Mouse (Mus musculus) hindbrain, embryonic 14.5 days (tissue): ENCODE data around the gene Pllp. TPM values are rescaled to one million over a fixed set of nuclear protein-coding genes. Genes with fewer than 3 reads are reported as not detected.

Experiments
- ATAC-seq: fragments of 200-750 bp; cut with Nextera tagmentation; 2 replicates; pipeline ENCODE4 v1.8.0; 2017; ENCODE audit warnings: moderate number of reproducible peaks, mild to moderate bottlenecking, moderate TSS enrichment, moderate library complexity; ENCODE audit not compliant: low FRiP score
- DNase-seq: peaks from one replicate; pipeline ENCODE4 v3.0.0-alpha.2; 2015; ENCODE audit warnings: low spot score
- H3K27ac ChIP-seq: fragments of 300-500 bp; sonication (generic); 2 replicates; pipeline ENCODE4 v1.5.1; 2014; ENCODE audit warnings: mild to moderate bottlenecking, moderate library complexity
- H3K27me3 ChIP-seq: fragments of 300-500 bp; sonication (generic); 2 replicates; pipeline ENCODE4 v1.6.1; 2014; ENCODE audit warnings: mild to moderate bottlenecking, low read length, mixed read lengths; ENCODE audit not compliant: control insufficient read depth, insufficient read depth
- H3K36me3 ChIP-seq: fragments of 300-500 bp; sonication (generic); replicated peaks from 2 replicates; pipeline ENCODE4 v1.6.1; 2014; ENCODE audit not compliant: control insufficient read depth, insufficient read depth
- H3K4me1 ChIP-seq: fragments of 300-500 bp; sonication (generic); replicated peaks from 2 replicates; pipeline ENCODE4 v1.6.1; 2014; ENCODE audit warnings: antibody characterized with exemption, low read length, mixed read lengths; ENCODE audit not compliant: control insufficient read depth, insufficient read depth
- H3K4me2 ChIP-seq: fragments of 300-500 bp; sonication (generic); replicated peaks from 2 replicates; pipeline ENCODE4 v1.6.1; 2014; ENCODE audit warnings: mild to moderate bottlenecking, moderate library complexity
- H3K4me3 ChIP-seq: fragments of 300-500 bp; sonication (generic); replicated peaks from 2 replicates; pipeline ENCODE4 v1.5.1; 2014; ENCODE audit warnings: mild to moderate bottlenecking, low read length
- H3K9ac ChIP-seq: fragments of 300-500 bp; sonication (generic); 2 replicates; pipeline ENCODE4 v1.6.1; 2014
- H3K9me3 ChIP-seq: fragments of 300-500 bp; sonication (generic); 2 replicates; pipeline ENCODE4 v1.6.1; 2016; ENCODE audit warnings: low read length; ENCODE audit not compliant: control insufficient read depth
- WGBS: fragments of 180-500 bp; shearing (Covaris S2); extraction: QIAGEN DNeasy Blood & Tissue Kit; methylation state at CpG from one replicate; pipeline ENCODE4 v1.1.7; 2014; 5-methylcytosine and 5-hydroxymethylcytosine counted together
- polyA plus RNA-seq: library from polyadenylated mRNA; unstranded; fragments of >200 nt; fragmentation: Nextera tagmentation; extraction: Ambion mirVana; gene quantifications from 2 replicates; pipeline ENCODE4 v1.2.1, GENCODE M21; 2014

The Pllp gene
- polyA plus RNA-seq, 1 experiment from 2014 or later, result 2.0 TPM

- peak overlapping the region; percentile 66 for H3K4me2 ChIP-seq
- H3K9me3 ChIP-seq, result no peaks in the 10 kb centered on the region
- H3K4me3 ChIP-seq, result peak overlapping the region; percentile 39
- whole genome bisulfite sequencing, result under 1% methylated on average over 31 of the region's 31 CpGs
- H3K36me3 ChIP-seq, result no peaks in the 10 kb centered on the region
- H3K27ac ChIP-seq, result no peak overlapping the region
- ATAC-seq (peak; percentile 35; the same call in 1 of the 2 replicates), DNase-seq (peak; percentile 30)
- peaks cover 9% of the 10 kb centered on the region for H3K4me1 ChIP-seq
- peaks cover 57% of the 10 kb centered on the region for H3K27me3 ChIP-seq
- peak overlapping the region; percentile 42; the same call in 1 of the 2 replicates for H3K9ac ChIP-seq
These were observed 611 bp downstream of the Pllp start for GRCm38 (mm10) chr8:94695341-94695993.

GRCm38 (mm10) chr8:94694701-94695100 lies 1.4 kb downstream of the Pllp start:
- Histone ChIP-seq H3K9ac (no peak overlapping the region), H3K9me3 (no peaks in the 10 kb centered on the region), H3K4me1 (peaks cover 9% of the 10 kb centered on the region), H3K4me2 (0 out of 2 replicates have a peak overlapping the region, but pooled peaks have one; percentile 66), H3K4me3 (no peak overlapping the region), H3K27me3 (peaks cover 57% of the 10 kb centered on the region), H3K27ac (no peak overlapping the region), H3K36me3 (no peaks in the 10 kb centered on the region)
- 4% methylated on average over 6 of the region's 6 CpGs for WGBS
- no peak for DNase-seq
- ATAC-seq, result no peak

- ATAC-seq (no peak), DNase-seq (no peak)
- Histone ChIP-seq H3K9me3 (no peaks in the 10 kb centered on the region), H3K36me3 (no peaks in the 10 kb centered on the region), H3K27ac (no peak overlapping the region), H3K27me3 (no peaks in the 10 kb centered on the region), H3K4me2 (no peak overlapping the region), H3K4me3 (no peak overlapping the region), H3K4me1 (no peaks in the 10 kb centered on the region), H3K9ac (no peak overlapping the region)
- WGBS, result 77% methylated on average over 9 of the region's 9 CpGs
These were observed 10.1 kb downstream of the Pllp start for GRCm38 (mm10) chr8:94685953-94686352.

- H3K36me3 ChIP-seq, result no peaks in the 10 kb centered on the region
- no peak overlapping the region for H3K4me2 ChIP-seq
- H3K27ac ChIP-seq, result no peak overlapping the region
- H3K4me1 ChIP-seq, result no peaks in the 10 kb centered on the region
- H3K9ac ChIP-seq, result no peak overlapping the region
- ATAC-seq, result no peak
- H3K9me3 ChIP-seq, result no peaks in the 10 kb centered on the region
- DNase-seq, result no peak
- H3K4me3 ChIP-seq, result no peak overlapping the region
- WGBS, result 65% methylated on average over 4 of the region's 4 CpGs
- H3K27me3 ChIP-seq, result no peaks in the 10 kb centered on the region
These were observed 11.8 kb downstream of the Pllp start for GRCm38 (mm10) chr8:94684287-94684686.

- Histone ChIP-seq H3K4me1 (no peaks in the 10 kb centered on the region), H3K9me3 (no peaks in the 10 kb centered on the region), H3K9ac (no peak overlapping the region), H3K4me2 (no peak overlapping the region), H3K36me3 (no peaks in the 10 kb centered on the region), H3K27ac (no peak overlapping the region), H3K27me3 (no peaks in the 10 kb centered on the region), H3K4me3 (no peak overlapping the region)
- WGBS, result 87% methylated on average over 16 of the region's 16 CpGs
- ATAC-seq, result no peak
- DNase-seq, result no peak
These were observed 13.2 kb downstream of the Pllp start for GRCm38 (mm10) chr8:94682732-94683524.

- peaks cover 1% of the 10 kb centered on the region; the same call in 1 of the 2 replicates for H3K36me3 ChIP-seq
- no peaks in the 10 kb centered on the region for H3K4me1 ChIP-seq
- H3K4me3 ChIP-seq, result no peak overlapping the region
- no peaks in the 10 kb centered on the region for H3K27me3 ChIP-seq
- WGBS, result 86% methylated on average over 3 of the region's 3 CpGs
- no peak overlapping the region for H3K27ac ChIP-seq
- DNase-seq (no peak), ATAC-seq (no peak)
- no peaks in the 10 kb centered on the region for H3K9me3 ChIP-seq
- H3K4me2 ChIP-seq, result no peak overlapping the region
- no peak overlapping the region for H3K9ac ChIP-seq
These were observed 15.7 kb downstream of the Pllp start for GRCm38 (mm10) chr8:94680414-94680813.

GRCm38 (mm10) chr8:94678582-94678981 lies 17.5 kb downstream of the Pllp start:
- peaks cover 19% of the 10 kb centered on the region for H3K36me3 ChIP-seq
- H3K9me3 ChIP-seq, result no peaks in the 10 kb centered on the region
- ATAC-seq (no peak), DNase-seq (no peak)
- no peak overlapping the region for H3K4me3 ChIP-seq
- H3K27ac ChIP-seq, result peak overlapping the region; percentile 46; the same call in 1 of the 2 replicates
- no peak overlapping the region for H3K9ac ChIP-seq
- no peak overlapping the region for H3K4me2 ChIP-seq
- 43% methylated on average over 9 of the region's 9 CpGs for WGBS
- H3K4me1 ChIP-seq, result no peaks in the 10 kb centered on the region
- H3K27me3 ChIP-seq, result no peaks in the 10 kb centered on the region

- ATAC-seq (no peak), DNase-seq (no peak)
- Histone ChIP-seq H3K9me3 (no peaks in the 10 kb centered on the region), H3K27me3 (no peaks in the 10 kb centered on the region), H3K27ac (no peak overlapping the region), H3K4me1 (no peaks in the 10 kb centered on the region), H3K9ac (no peak overlapping the region), H3K36me3 (peaks cover 45% of the 10 kb centered on the region), H3K4me2 (no peak overlapping the region), H3K4me3 (no peak overlapping the region)
- WGBS, result 84% methylated on average over 6 of the region's 6 CpGs
These were observed 20.2 kb downstream of the Pllp start for GRCm38 (mm10) chr8:94675923-94676322.

- no peak overlapping the region for H3K9ac ChIP-seq
- H3K4me2 ChIP-seq, result no peak overlapping the region
- no peaks in the 10 kb centered on the region for H3K9me3 ChIP-seq
- DNase-seq (no peak), ATAC-seq (no peak)
- H3K27ac ChIP-seq, result no peak overlapping the region
- no peaks in the 10 kb centered on the region for H3K27me3 ChIP-seq
- H3K4me3 ChIP-seq, result no peak overlapping the region
- no peaks in the 10 kb centered on the region for H3K4me1 ChIP-seq
- WGBS, result 90% methylated on average over 5 of the region's 5 CpGs
- peaks cover 59% of the 10 kb centered on the region for H3K36me3 ChIP-seq
These were observed 21.7 kb downstream of the Pllp start for GRCm38 (mm10) chr8:94674384-94674783.
